Mouse (Mus musculus) hindbrain, embryonic 16.5 days (tissue): ENCODE measurements at regions not wholly inside any gene's neighbourhood (a gene's known extent, or its start where the extent isn't known, plus 50 kb on each side); places are given as distances from the start of the nearest gene placed in this dataset.

Experiments used
- ATAC-seq: fragments of 200-750 bp; cut with Nextera tagmentation; 2 replicates; pipeline ENCODE4 v1.8.0; 2017; ENCODE audit warnings: moderate TSS enrichment, moderate library complexity
- H3K27ac ChIP-seq: fragments of 300-500 bp; sonication (generic); 2 replicates; pipeline ENCODE4 v1.5.1; 2014; ENCODE audit warnings: low read depth, mild to moderate bottlenecking, control low read depth, low read length, moderate library complexity
- H3K27me3 ChIP-seq: fragments of 300-500 bp; sonication (generic); replicated peaks from 2 replicates; pipeline ENCODE4 v1.6.1; 2014; ENCODE audit warnings: low read length; ENCODE audit not compliant: control insufficient read depth, insufficient read depth
- H3K36me3 ChIP-seq: fragments of 300-500 bp; sonication (generic); 2 replicates; pipeline ENCODE4 v1.6.1; 2014; ENCODE audit warnings: mild to moderate bottlenecking, low read length, moderate library complexity, mixed read lengths; ENCODE audit not compliant: control insufficient read depth, insufficient read depth
- H3K4me1 ChIP-seq: fragments of 300-500 bp; sonication (generic); 2 replicates; pipeline ENCODE4 v1.6.1; 2014; ENCODE audit warnings: low read depth, low read length; ENCODE audit not compliant: control insufficient read depth, insufficient read depth
- H3K4me2 ChIP-seq: fragments of 300-500 bp; sonication (generic); 2 replicates; pipeline ENCODE4 v1.6.1; 2014; ENCODE audit warnings: mild to moderate bottlenecking, low read length, control low read depth, moderate library complexity
- H3K4me3 ChIP-seq: fragments of 300-500 bp; sonication (generic); 2 replicates; pipeline ENCODE4 v1.5.1; 2014; ENCODE audit warnings: mild to moderate bottlenecking, low read length, control low read depth, moderate library complexity
- H3K9ac ChIP-seq: fragments of 300-500 bp; sonication (generic); 2 replicates; pipeline ENCODE4 v1.6.1; 2014; ENCODE audit warnings: low read depth, mild to moderate bottlenecking, control low read depth, low read length, moderate library complexity
- H3K9me3 ChIP-seq: fragments of 300-500 bp; sonication (generic); 2 replicates; pipeline ENCODE4 v1.6.1; 2014; ENCODE audit warnings: mild to moderate bottlenecking, low read length, moderate library complexity; ENCODE audit not compliant: control insufficient read depth
- WGBS: fragments of 180-500 bp; shearing (Covaris S2); extraction: QIAGEN DNeasy Blood & Tissue Kit; methylation state at CpG from one replicate; pipeline ENCODE4 v1.1.7; 2014; 5-methylcytosine and 5-hydroxymethylcytosine counted together

GRCm38 (mm10) chr8:107669608-107670007 lies 81.3 kb upstream of the Psmd7 start:
- H3K4me1 ChIP-seq = peaks cover 3% of the 10 kb centered on the region
- H3K4me2 ChIP-seq = no peak overlapping the region
- no peak overlapping the region for H3K4me3 ChIP-seq
- no peaks in the 10 kb centered on the region for H3K36me3 ChIP-seq
- ATAC-seq = no peak
- no peaks in the 10 kb centered on the region for H3K27me3 ChIP-seq
- H3K9me3 ChIP-seq = no peaks in the 10 kb centered on the region
- H3K9ac ChIP-seq = no peak overlapping the region
- WGBS = 92% methylated on average over 5 of the region's 5 CpGs
- no peak overlapping the region for H3K27ac ChIP-seq

- no peak overlapping the region for H3K27ac ChIP-seq
- H3K9me3 ChIP-seq = no peaks in the 10 kb centered on the region
- no peak overlapping the region for H3K9ac ChIP-seq
- no peaks in the 10 kb centered on the region for H3K27me3 ChIP-seq
- ATAC-seq = peak; percentile 80
- WGBS = 8% methylated on average over 8 of the region's 8 CpGs
- H3K4me2 ChIP-seq = peak overlapping the region; percentile 9
- H3K4me1 ChIP-seq = peaks cover 3% of the 10 kb centered on the region
- H3K4me3 ChIP-seq = no peak overlapping the region
- H3K36me3 ChIP-seq = no peaks in the 10 kb centered on the region
Measured at GRCm38 (mm10) chr8:107671471-107671870, 83.2 kb upstream of the Psmd7 start.

- ATAC-seq = no peak
- Histone ChIP-seq H3K4me1 (peaks cover 3% of the 10 kb centered on the region), H3K27ac (no peak overlapping the region), H3K27me3 (no peaks in the 10 kb centered on the region), H3K36me3 (no peaks in the 10 kb centered on the region), H3K4me3 (no peak overlapping the region), H3K9ac (no peak overlapping the region), H3K4me2 (no peak overlapping the region), H3K9me3 (no peaks in the 10 kb centered on the region)
- WGBS = 92% methylated on average over 6 of the region's 6 CpGs
Measured at GRCm38 (mm10) chr8:107672691-107673090, 84.4 kb upstream of the Psmd7 start.

GRCm38 (mm10) chr8:107682066-107682465 lies 93.8 kb upstream of the Psmd7 start:
- 94% methylated on average over 11 of the region's 11 CpGs for WGBS
- H3K9ac ChIP-seq = no peak overlapping the region
- no peaks in the 10 kb centered on the region for H3K4me1 ChIP-seq
- no peak overlapping the region for H3K27ac ChIP-seq
- H3K36me3 ChIP-seq = no peaks in the 10 kb centered on the region
- no peak for ATAC-seq
- H3K4me3 ChIP-seq = no peak overlapping the region
- H3K27me3 ChIP-seq = no peaks in the 10 kb centered on the region
- H3K9me3 ChIP-seq = no peaks in the 10 kb centered on the region
- H3K4me2 ChIP-seq = no peak overlapping the region

GRCm38 (mm10) chr8:107684721-107685691 lies 96.7 kb upstream of the Psmd7 start:
- no peaks in the 10 kb centered on the region for H3K9me3 ChIP-seq
- H3K4me3 ChIP-seq = no peak overlapping the region
- no peaks in the 10 kb centered on the region for H3K27me3 ChIP-seq
- no peak overlapping the region for H3K27ac ChIP-seq
- 63% methylated on average over 29 of the region's 29 CpGs for WGBS
- no peak overlapping the region for H3K9ac ChIP-seq
- H3K4me1 ChIP-seq = no peaks in the 10 kb centered on the region
- peak overlapping the region; percentile 27 for H3K4me2 ChIP-seq
- H3K36me3 ChIP-seq = no peaks in the 10 kb centered on the region
- no peak for ATAC-seq

- no peak overlapping the region for H3K4me2 ChIP-seq
- WGBS = 48% methylated on average over 5 of the region's 5 CpGs
- no peaks in the 10 kb centered on the region for H3K36me3 ChIP-seq
- no peak overlapping the region for H3K4me3 ChIP-seq
- no peak for ATAC-seq
- no peak overlapping the region for H3K27ac ChIP-seq
- no peak overlapping the region for H3K9ac ChIP-seq
- H3K9me3 ChIP-seq = no peaks in the 10 kb centered on the region
- H3K27me3 ChIP-seq = no peaks in the 10 kb centered on the region
- H3K4me1 ChIP-seq = no peaks in the 10 kb centered on the region
Measured at GRCm38 (mm10) chr8:107686936-107687335, 98.7 kb upstream of the Psmd7 start.

- Histone ChIP-seq H3K36me3 (no peaks in the 10 kb centered on the region), H3K4me1 (no peaks in the 10 kb centered on the region), H3K9ac (no peak overlapping the region), H3K9me3 (no peaks in the 10 kb centered on the region), H3K27ac (no peak overlapping the region), H3K27me3 (no peaks in the 10 kb centered on the region), H3K4me2 (no peak overlapping the region), H3K4me3 (no peak overlapping the region)
- ATAC-seq = no peak
- 83% methylated on average over 9 of the region's 9 CpGs for WGBS
Measured at GRCm38 (mm10) chr8:107687529-107687928, 99.3 kb upstream of the Psmd7 start.

GRCm38 (mm10) chr8:107689020-107689419 lies 100.8 kb upstream of the Psmd7 start:
- H3K36me3 ChIP-seq = no peaks in the 10 kb centered on the region
- 92% methylated on average over 10 of the region's 10 CpGs for WGBS
- no peak overlapping the region for H3K9ac ChIP-seq
- no peak overlapping the region for H3K4me3 ChIP-seq
- H3K9me3 ChIP-seq = no peaks in the 10 kb centered on the region
- no peaks in the 10 kb centered on the region for H3K27me3 ChIP-seq
- no peak for ATAC-seq
- H3K4me1 ChIP-seq = no peaks in the 10 kb centered on the region
- no peak overlapping the region for H3K4me2 ChIP-seq
- no peak overlapping the region for H3K27ac ChIP-seq

GRCm38 (mm10) chr8:107691251-107691650 lies 103.0 kb upstream of the Psmd7 start:
- Histone ChIP-seq H3K27me3 (no peaks in the 10 kb centered on the region), H3K36me3 (no peaks in the 10 kb centered on the region), H3K27ac (no peak overlapping the region), H3K9ac (no peak overlapping the region), H3K4me2 (no peak overlapping the region), H3K9me3 (no peaks in the 10 kb centered on the region), H3K4me1 (no peaks in the 10 kb centered on the region), H3K4me3 (no peak overlapping the region)
- 63% methylated on average over 4 of the region's 4 CpGs for WGBS
- ATAC-seq = no peak
